Mouse (Mus musculus) E14TG2a.4 (cell line): ENCODE data around the gene Gabra3.
A peak's percentile ranks its signal among the peaks of the same experiment; 100 is the strongest.

ENCODE experiments used
- H3K27me3 ChIP-seq: 2 replicates; pipeline ENCODE4 v1.6.1; 2014; ENCODE audit warnings: low read length, control low read depth; ENCODE audit not compliant: insufficient read depth
- H3K36me3 ChIP-seq: 2 replicates; pipeline ENCODE4 v1.6.1; 2014; ENCODE audit warnings: low read length, control low read depth; ENCODE audit not compliant: insufficient read depth
- H3K4me1 ChIP-seq: replicated peaks from 2 replicates; pipeline ENCODE4 v1.6.1; 2014; ENCODE audit warnings: low read depth, low read length, control low read depth
- H3K4me3 ChIP-seq: replicated peaks from 2 replicates; pipeline ENCODE4 v1.5.1; 2014; ENCODE audit warnings: mild to moderate bottlenecking, low read length
- H3K9me3 ChIP-seq: 2 replicates; pipeline ENCODE4 v1.6.1; 2014; ENCODE audit warnings: low read length, control low read depth
- CTCF ChIP-seq: conservative IDR thresholded peaks from 2 replicates; pipeline ENCODE4 v1.5.1; 2014; ENCODE audit warnings: low read length
- NANOG ChIP-seq: IDR thresholded peaks from 2 replicates; pipeline ENCODE4 v1.6.1; 2014; ENCODE audit warnings: borderline replicate concordance, low read length, mixed read lengths
- POU5F1 ChIP-seq: IDR thresholded peaks from 2 replicates; pipeline ENCODE4 v1.6.1; 2014; ENCODE audit warnings: low read length, borderline replicate concordance

The Gabra3 gene

DNA sequence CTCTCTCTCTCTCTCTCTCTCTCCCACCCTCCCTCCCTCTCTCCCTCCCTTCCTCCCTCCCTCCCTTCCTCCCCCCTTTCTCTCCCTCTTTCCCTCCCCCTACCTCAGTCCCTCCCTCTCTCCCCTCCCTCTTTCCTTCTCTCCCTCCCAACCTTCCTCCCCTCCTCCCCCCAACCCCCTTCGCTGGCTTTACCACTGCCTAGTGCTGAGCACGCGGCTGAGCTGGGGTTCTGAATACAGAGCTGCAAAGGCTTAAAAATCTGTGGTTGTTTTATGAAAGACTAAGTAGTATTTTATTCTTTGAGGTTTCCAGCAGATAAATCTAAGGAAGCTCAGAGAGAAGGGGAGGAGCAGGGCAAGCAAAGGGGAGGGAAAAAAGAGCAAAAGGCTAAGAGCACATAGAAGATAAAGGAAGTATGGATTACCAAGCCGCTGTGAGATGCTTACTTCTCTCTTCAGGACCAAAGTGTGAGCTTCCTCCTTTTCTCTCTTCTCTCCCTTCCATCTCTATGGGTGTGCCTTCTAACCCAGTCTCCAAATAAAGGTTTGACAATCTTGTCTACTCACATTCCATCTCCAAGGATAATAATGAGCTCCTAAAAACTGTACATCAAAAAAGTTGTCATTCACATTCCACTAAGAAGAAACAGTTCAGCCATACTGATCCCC is at the start of gene Gabra3:
Gene Gabra3, minus strand, starts transcription at position 619 of the 669 bp plus-strand sequence.
- Histone ChIP-seq H3K36me3 (no peaks in the 10 kb centered on the region), H3K9me3 (no peaks in the 10 kb centered on the region), H3K4me3 (peak within 1 kb of the TSS; percentile 43; the same call in 1 of the 2 replicates), H3K4me1 (peaks cover 10% of the 10 kb centered on the region; the same call in 1 of the 2 replicates), H3K27me3 (no peaks in the 10 kb centered on the region)
- TF ChIP-seq CTCF (no peak), NANOG (no peak), POU5F1 (no peak)

DNA sequence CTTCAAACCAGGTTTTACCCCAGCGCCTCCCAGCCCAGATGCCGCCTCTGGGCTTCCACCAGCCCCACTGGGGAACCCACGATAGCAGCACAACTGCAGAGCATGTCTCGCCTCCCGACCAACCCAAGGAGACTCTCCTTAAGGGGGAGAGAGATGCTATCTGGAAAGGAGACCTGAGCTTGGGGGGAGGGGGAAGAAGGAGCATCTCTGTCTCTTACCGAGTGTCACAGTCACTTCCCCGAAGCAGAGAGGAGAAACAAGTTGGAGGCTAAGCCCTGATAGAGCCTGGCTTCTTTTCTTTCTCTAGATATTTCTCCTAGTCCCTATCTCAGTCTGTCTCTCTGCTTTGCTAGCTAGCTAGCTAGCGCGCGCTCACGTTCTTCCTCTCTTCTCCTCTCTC is 859 bp downstream of the Gabra3 start:
- TF ChIP-seq CTCF (no peak), NANOG (no peak), POU5F1 (no peak)
- H3K4me3 ChIP-seq = peak overlapping the region; percentile 43; the same call in 1 of the 2 replicates
- H3K27me3 ChIP-seq = no peaks in the 10 kb centered on the region
- no peaks in the 10 kb centered on the region for H3K9me3 ChIP-seq
- peaks cover 10% of the 10 kb centered on the region; the same call in 1 of the 2 replicates for H3K4me1 ChIP-seq
- no peaks in the 10 kb centered on the region for H3K36me3 ChIP-seq

DNA sequence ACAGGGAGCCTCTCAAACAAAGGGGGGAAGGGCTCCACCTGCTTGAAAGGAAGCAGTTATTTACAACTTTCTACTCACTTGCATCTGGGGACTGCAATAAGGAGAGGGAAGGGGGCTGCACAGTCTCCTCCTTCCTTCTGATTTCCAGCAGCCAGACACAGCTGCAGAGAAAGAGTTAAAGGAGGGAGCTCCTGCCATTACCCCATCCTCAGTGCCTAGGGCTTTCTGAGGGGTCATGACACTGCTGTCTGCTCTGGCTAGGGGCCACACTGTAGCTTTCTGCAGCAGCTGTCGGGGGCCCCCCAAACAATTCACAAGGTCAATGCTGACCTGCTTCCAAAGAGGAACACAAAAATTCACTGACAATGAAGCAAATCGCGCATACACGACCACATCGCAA is 1.3 kb downstream of the Gabra3 start:
- TF ChIP-seq CTCF = no peak
- TF ChIP-seq POU5F1 = no peak
- no peak for TF ChIP-seq NANOG
- Histone ChIP-seq H3K4me3 (peak overlapping the region; percentile 43; the same call in 1 of the 2 replicates), H3K4me1 (peaks cover 10% of the 10 kb centered on the region; the same call in 1 of the 2 replicates), H3K36me3 (no peaks in the 10 kb centered on the region), H3K27me3 (no peaks in the 10 kb centered on the region), H3K9me3 (no peaks in the 10 kb centered on the region)

DNA sequence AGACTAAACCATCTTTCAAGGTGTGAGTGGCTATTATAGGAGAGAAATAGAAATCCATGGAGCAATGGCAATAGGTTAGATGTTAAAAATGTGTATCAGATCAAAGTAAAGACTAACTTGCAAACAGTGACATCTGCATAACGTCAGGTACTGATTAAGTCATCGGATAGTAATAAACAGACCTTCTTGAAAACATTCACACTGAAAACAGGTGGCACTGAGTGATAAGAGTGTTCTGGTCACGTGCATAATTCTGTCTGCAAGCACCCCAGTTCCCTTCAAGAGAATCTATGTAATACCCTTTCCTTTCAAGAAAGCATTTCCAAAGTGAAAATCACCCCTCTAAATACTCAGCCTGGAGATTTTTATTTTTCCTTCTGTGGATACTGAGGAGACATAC is 6.0 kb downstream of the Gabra3 start:
- H3K9me3 ChIP-seq = no peaks in the 10 kb centered on the region
- no peaks in the 10 kb centered on the region for H3K36me3 ChIP-seq
- no peak overlapping the region for H3K4me3 ChIP-seq
- peaks cover 8% of the 10 kb centered on the region; the same call in 1 of the 2 replicates for H3K4me1 ChIP-seq
- TF ChIP-seq CTCF (no peak), NANOG (no peak), POU5F1 (no peak)
- H3K27me3 ChIP-seq = no peaks in the 10 kb centered on the region

DNA sequence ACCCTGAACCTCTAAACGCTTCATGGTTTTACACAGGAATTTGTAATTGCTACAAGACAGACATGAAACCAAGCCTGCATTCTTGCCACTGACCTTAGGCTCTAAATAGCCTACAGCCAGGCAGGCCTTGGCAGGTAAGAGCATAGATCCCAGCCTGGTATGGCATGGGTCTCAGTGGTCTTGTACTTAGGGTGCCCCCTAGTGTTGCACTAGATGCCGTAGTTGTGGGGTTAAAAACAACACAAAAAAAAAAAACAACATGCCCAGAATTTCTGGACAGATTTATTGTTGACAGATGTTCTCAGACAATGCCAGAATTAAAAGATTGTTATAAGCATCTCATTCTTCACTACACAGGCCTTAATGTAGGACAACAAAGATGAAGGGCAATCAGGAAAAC is 12.0 kb downstream of the Gabra3 start:
- H3K36me3 ChIP-seq = no peaks in the 10 kb centered on the region
- H3K4me3 ChIP-seq = no peak overlapping the region
- no peaks in the 10 kb centered on the region for H3K9me3 ChIP-seq
- H3K27me3 ChIP-seq = no peaks in the 10 kb centered on the region
- no peaks in the 10 kb centered on the region for H3K4me1 ChIP-seq
- peak; percentile 23 for TF ChIP-seq CTCF
- TF ChIP-seq POU5F1 = no peak

DNA sequence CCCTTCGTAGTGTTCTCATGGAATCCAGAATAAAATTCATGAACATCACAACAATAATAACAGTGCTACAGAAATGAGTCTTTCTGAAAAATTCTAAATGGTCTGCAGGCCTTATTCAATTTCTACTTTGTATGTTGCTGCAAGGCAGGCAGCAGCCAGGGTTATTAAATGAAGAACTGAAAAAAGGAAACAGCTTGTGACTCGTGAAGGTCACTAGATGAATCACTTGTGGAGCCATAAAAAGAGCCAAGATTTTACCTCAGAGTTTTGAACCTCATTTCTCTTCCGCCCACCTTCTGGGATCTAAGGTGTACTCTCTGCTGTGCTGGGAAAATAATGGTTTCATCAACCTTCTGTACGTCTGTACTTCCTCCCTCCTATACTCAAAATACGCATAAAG is 159.4 kb downstream of the Gabra3 start:
- Histone ChIP-seq H3K36me3 (no peaks in the 10 kb centered on the region), H3K4me1 (no peaks in the 10 kb centered on the region), H3K4me3 (no peak overlapping the region), H3K27me3 (no peaks in the 10 kb centered on the region), H3K9me3 (no peaks in the 10 kb centered on the region)
- TF ChIP-seq POU5F1 (no peak), CTCF (no peak), NANOG (no peak)

DNA sequence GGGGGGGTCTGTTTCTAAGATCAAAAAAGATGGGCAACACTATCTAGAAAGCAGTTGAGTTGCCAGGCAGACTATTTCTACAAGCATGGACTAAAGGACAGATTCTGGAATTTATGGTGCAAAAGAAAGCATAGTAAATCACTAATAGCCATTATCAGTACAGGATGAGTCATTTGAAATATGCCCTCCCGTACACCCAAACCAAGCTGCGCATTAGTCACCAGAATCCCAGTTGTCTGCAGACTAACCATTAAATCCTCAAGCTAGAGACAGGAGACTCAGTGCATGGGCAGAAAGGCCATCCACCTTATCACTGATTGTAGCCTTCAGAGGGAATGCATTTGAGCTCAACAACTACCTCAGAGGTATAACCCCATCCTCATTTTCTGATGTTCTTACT is 166.8 kb downstream of the Gabra3 start:
- Histone ChIP-seq H3K4me1 (no peaks in the 10 kb centered on the region), H3K4me3 (no peak overlapping the region), H3K9me3 (no peaks in the 10 kb centered on the region), H3K27me3 (no peaks in the 10 kb centered on the region), H3K36me3 (no peaks in the 10 kb centered on the region)
- TF ChIP-seq NANOG = no peak
- no peak for TF ChIP-seq POU5F1
- no peak for TF ChIP-seq CTCF

DNA sequence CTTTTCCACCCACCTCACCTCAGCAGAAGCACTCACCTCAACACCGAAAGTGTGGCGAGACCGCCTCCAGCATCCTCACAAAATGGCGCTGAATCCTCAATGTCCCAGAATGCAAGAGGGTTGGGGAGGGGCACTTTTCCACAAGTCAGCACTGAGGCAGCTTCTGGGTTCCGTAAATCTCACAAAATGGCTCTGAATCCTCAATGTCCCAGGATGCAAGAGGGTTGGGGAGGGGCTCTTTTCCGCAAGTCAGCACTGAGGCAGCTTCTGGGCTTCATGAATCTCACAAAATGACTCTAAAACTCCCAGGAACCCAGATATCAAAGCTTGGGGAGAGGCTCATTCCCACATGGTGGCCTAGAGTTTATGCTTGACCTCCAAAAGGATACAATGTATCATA is 269.9 kb downstream of the Gabra3 start, which contains the start of gene Magea10:
Gene Magea10, minus strand, starts transcription at position 101 of the 400 bp plus-strand sequence.
- Histone ChIP-seq H3K4me3 (no peak within 1 kb of the TSS), H3K9me3 (no peaks in the 10 kb centered on the region), H3K36me3 (no peaks in the 10 kb centered on the region), H3K27me3 (no peaks in the 10 kb centered on the region), H3K4me1 (no peaks in the 10 kb centered on the region)
- TF ChIP-seq CTCF (no peak), NANOG (no peak), POU5F1 (no peak)
